ENCODE assay signal across 23 mouse cellular contexts in the genomic region with DNA sequence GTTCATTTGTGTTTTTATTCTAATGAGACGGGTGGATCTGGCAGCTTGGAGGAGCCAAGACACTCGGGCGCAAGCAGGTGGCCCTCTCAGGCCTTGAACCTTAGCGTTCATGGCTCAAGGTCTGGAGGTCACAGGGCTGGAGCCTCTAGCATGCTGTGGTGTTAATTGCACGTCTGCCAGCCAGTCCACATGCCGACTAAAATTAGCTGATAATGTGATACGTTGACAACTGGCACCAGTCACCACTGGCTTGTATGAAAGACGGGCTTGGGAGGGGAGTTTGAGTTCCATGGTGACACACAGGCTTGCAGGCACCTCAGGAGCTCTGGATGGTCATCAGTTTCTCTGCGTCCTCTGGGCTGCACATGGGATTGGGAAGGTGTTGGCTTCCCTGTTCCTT. TPM values are rescaled to one million over a fixed set of nuclear protein-coding genes. Genes with fewer than 3 reads are reported as not detected.
"Had no signal": no experiment of that assay in that cellular context is flagged by ENCODE, and none has a peak within 500 bp of the region (broad histone marks: within the 10 kb centered on the region; RNA-seq: fewer than 3 reads in every experiment).

No protein-coding gene starts in this region.

- H3K27me3 ChIP-seq: limb, embryonic 13.5 days; liver, embryonic 12.5 days; liver, embryonic 15.5 days; lung, embryonic 15.5 days had no signal

- H3K4me1 ChIP-seq: limb, embryonic 13.5 days; liver, embryonic 12.5 days; liver, embryonic 15.5 days; lung, embryonic 15.5 days; megakaryocyte, embryonic 14.5 days had no signal

- H3K36me3 ChIP-seq: limb, embryonic 10.5 days; limb, embryonic 13.5 days; liver, embryonic 12.5 days; liver, embryonic 15.5 days; lung, embryonic 15.5 days; midbrain, embryonic 10.5 days; midbrain, embryonic 13.5 days had no signal

- H3K4me2 ChIP-seq: limb, embryonic 13.5 days; liver, embryonic 12.5 days; liver, embryonic 15.5 days; lung, embryonic 15.5 days; midbrain, embryonic 13.5 days had no signal

- ATAC-seq: liver, embryonic 12.5 days; midbrain, embryonic 13.5 days had no signal

- H3K27ac ChIP-seq: kidney, postnatal 0 days; layer of hippocampus, adult 2 months; limb, embryonic 10.5 days; limb, embryonic 13.5 days; liver, embryonic 12.5 days; liver, embryonic 15.5 days; lung, embryonic 15.5 days; midbrain, embryonic 10.5 days; midbrain, embryonic 13.5 days; stomach, postnatal 0 days had no signal

- H3K4me3 ChIP-seq: layer of hippocampus, adult 2 months; limb, embryonic 10.5 days; limb, embryonic 13.5 days; liver, embryonic 12.5 days; liver, embryonic 15.5 days; lung, embryonic 15.5 days; megakaryocyte, embryonic 14.5 days; midbrain, embryonic 10.5 days; midbrain, embryonic 13.5 days had no signal

- DNase-seq: kidney, postnatal 25 days; layer of hippocampus, adult 9-11 months; liver; lung, adult 18-20 months; lung, postnatal 10 days; lung, postnatal 36 days; right cerebral cortex, adult 18-20 months; right cerebral cortex, postnatal 14 days; right cerebral cortex, postnatal 4 days; thymus, adult 2 months; thymus, postnatal 14 days; thymus, postnatal 4 days had no signal

- H3K9me3 ChIP-seq: limb, embryonic 10.5 days; limb, embryonic 13.5 days; liver, embryonic 12.5 days; liver, embryonic 15.5 days; lung, embryonic 15.5 days; megakaryocyte, embryonic 14.5 days; midbrain, embryonic 10.5 days; midbrain, embryonic 13.5 days had no signal

- H3K9ac ChIP-seq: limb, embryonic 13.5 days; liver, embryonic 12.5 days; liver, embryonic 15.5 days; lung, embryonic 15.5 days; midbrain, embryonic 13.5 days had no signal

RNA-seq across cellular contexts. Expression of a gene that starts 31.9 kb away (rescaled TPM):
- polyA plus RNA-seq: limb, embryonic 10.5 days; liver, embryonic 12.5 days had no signal
